Comparison of ENCODE assay signal across 15 mouse cellular contexts in the genomic region with DNA sequence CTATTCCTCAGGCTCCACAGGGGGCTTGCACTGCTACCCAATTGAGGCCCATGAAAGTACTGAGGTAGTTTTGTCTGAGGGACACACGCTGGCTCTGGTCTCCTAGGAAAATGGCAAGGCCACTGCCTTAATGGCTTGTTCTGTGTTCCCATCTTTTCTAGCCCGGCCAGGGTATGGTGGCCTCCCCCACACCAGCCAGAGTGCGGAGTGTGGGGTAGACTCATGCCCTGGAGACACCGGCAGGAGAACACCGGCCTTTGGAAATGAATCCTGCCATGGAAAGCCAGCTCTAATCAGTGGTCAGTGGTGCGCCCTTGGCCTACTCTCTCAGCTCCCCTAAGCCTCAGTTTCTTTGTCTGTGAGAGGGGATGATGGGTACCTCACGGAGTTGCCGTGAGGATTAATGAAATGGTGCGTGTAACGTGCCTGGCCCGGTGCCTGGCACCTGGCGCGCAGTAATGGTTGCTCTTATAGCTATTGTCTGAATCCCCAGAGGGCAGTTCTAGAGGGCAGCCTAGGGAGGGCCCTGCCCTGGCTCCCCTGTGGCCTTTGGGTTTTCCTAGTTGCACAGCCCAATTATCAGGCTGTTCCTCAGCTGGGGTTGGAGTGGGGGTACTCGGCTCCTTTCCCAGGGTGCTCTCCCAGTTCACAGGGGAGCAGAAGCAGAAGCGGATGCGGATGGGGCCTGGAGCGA.
A peak's percentile ranks its signal among the peaks of the same experiment; 100 is the strongest.
DNase-seq lines count a peak whose midpoint lies in the region; ATAC-seq lines count a peak whose summit lies in the region.
"Had no signal": no experiment of that assay in that cellular context is flagged by ENCODE, and none has a peak within 500 bp of the region (broad histone marks: within the 10 kb centered on the region; RNA-seq: fewer than 3 reads in every experiment).

No protein-coding gene starts in this region.

- H3K9ac ChIP-seq in hindbrain, embryonic 14.5 days, result no peak overlapping the region
- H3K9ac ChIP-seq in limb, embryonic 11.5 days (ENCODE audit: low read length), result peak overlapping the region; percentile 49
- H3K9ac ChIP-seq: liver, postnatal 0 days had no signal

- H3K36me3 ChIP-seq in hindbrain, embryonic 10.5 days, result no peaks in the 10 kb centered on the region
- H3K36me3 ChIP-seq in hindbrain, embryonic 14.5 days (replicated peaks; ENCODE audit: control insufficient read depth, insufficient read depth), result no peaks in the 10 kb centered on the region
- no peaks in the 10 kb centered on the region for H3K36me3 ChIP-seq in limb, embryonic 11.5 days (ENCODE audit: control insufficient read depth, insufficient read depth, low read length)
- H3K36me3 ChIP-seq: G1E had no signal

- H3K27ac ChIP-seq in hindbrain, embryonic 10.5 days, result peak overlapping the region; percentile 16; the same call in 1 of the 2 replicates
- H3K27ac ChIP-seq in hindbrain, embryonic 14.5 days, result no peak overlapping the region
- peak overlapping the region; percentile 45; the same call in 1 of the 2 replicates for H3K27ac ChIP-seq in limb, embryonic 11.5 days (replicated peaks; ENCODE audit: low read depth, low read length)
- H3K27ac ChIP-seq: heart, adult 2 months had no signal

- H3K9me3 ChIP-seq in hindbrain, embryonic 10.5 days, result no peaks in the 10 kb centered on the region
- H3K9me3 ChIP-seq in hindbrain, embryonic 14.5 days (ENCODE audit: control insufficient read depth, low read length), result no peaks in the 10 kb centered on the region
- no peaks in the 10 kb centered on the region for H3K9me3 ChIP-seq in limb, embryonic 11.5 days (ENCODE audit: control insufficient read depth, low read length)
- H3K9me3 ChIP-seq: G1E had no signal

- H3K4me1 ChIP-seq in hindbrain, embryonic 10.5 days (replicated peaks), result peaks cover 22% of the 10 kb centered on the region
- peaks cover 18% of the 10 kb centered on the region for H3K4me1 ChIP-seq in hindbrain, embryonic 14.5 days (replicated peaks; ENCODE audit: control insufficient read depth, insufficient read depth, low read length)
- peaks cover 17% of the 10 kb centered on the region for H3K4me1 ChIP-seq in limb, embryonic 11.5 days (ENCODE audit: control insufficient read depth, insufficient read depth, low read length)

- H3K4me3 ChIP-seq in hindbrain, embryonic 10.5 days, result no peak overlapping the region
- no peak overlapping the region for H3K4me3 ChIP-seq in hindbrain, embryonic 14.5 days (replicated peaks; ENCODE audit: low read length)
- no peak overlapping the region for H3K4me3 ChIP-seq in limb, embryonic 11.5 days (ENCODE audit: low read depth, low read length)
- H3K4me3 ChIP-seq: heart, adult 2 months; myocyte had no signal

- 73% methylated on average over 17 of the region's 17 CpGs for WGBS in hindbrain, embryonic 10.5 days
- WGBS in hindbrain, embryonic 14.5 days, result 47% methylated on average over 17 of the region's 17 CpGs
- 71% methylated on average over 17 of the region's 17 CpGs for WGBS in limb, embryonic 11.5 days

- no peak for ATAC-seq in hindbrain, embryonic 14.5 days (ENCODE audit: low FRiP score)
- ATAC-seq in limb, embryonic 11.5 days (ENCODE audit: insufficient number of reproducible peaks, low FRiP score, low TSS enrichment, low read depth), result no peak
- ATAC-seq in frontal cortex, adult (ENCODE audit: low TSS enrichment), result no peak
- no peak for ATAC-seq in granulocyte monocyte progenitor cell, adult 5-6 weeks (replicated peaks; ENCODE audit: poor library complexity, severe bottlenecking)
- ATAC-seq: liver, postnatal 0 days had no signal

- no peak for DNase-seq in hindbrain, embryonic 10.5 days (ENCODE audit: low spot score)
- no peak for DNase-seq in hindbrain, embryonic 14.5 days (ENCODE audit: low spot score)
- peak; percentile 41 for DNase-seq in retina, postnatal 1 day
- DNase-seq in retina, embryonic 14.5 days (ENCODE audit: low spot score), result no peak
- DNase-seq in limb, embryonic 11.5 days (ENCODE audit: low spot score), result peak; percentile 23
- DNase-seq in testis, postnatal 10 days (ENCODE audit: low spot score), result no peak
- DNase-seq: cerebellum, adult 9-10 months; heart, adult 2 months; kidney, adult 8-10 months; liver, postnatal 0 days; thymus, postnatal 14 days had no signal

- no peak overlapping the region for H3K4me2 ChIP-seq in hindbrain, embryonic 14.5 days (replicated peaks)
- no peak overlapping the region for H3K4me2 ChIP-seq in limb, embryonic 11.5 days (ENCODE audit: low read depth, severe bottlenecking)

- peaks cover 22% of the 10 kb centered on the region for H3K27me3 ChIP-seq in hindbrain, embryonic 10.5 days (ENCODE audit: insufficient read depth, poor library complexity, severe bottlenecking)
- no peaks in the 10 kb centered on the region for H3K27me3 ChIP-seq in hindbrain, embryonic 14.5 days (ENCODE audit: control insufficient read depth, insufficient read depth, low read length)
- no peaks in the 10 kb centered on the region for H3K27me3 ChIP-seq in limb, embryonic 11.5 days (ENCODE audit: control insufficient read depth, insufficient read depth, low read length)

Comparison
In these comparisons a context has a peak if more than half of its experiments do, and no peak if none do; other contexts are left out.
1. DNase-seq: peak in retina, postnatal 1 day (single experiment) and limb, embryonic 11.5 days (single experiment); none in hindbrain, embryonic 10.5 days (single experiment), hindbrain, embryonic 14.5 days (single experiment), retina, embryonic 14.5 days (single experiment) and testis, postnatal 10 days (single experiment).